Mouse (Mus musculus) stomach, postnatal 0 days (tissue): ENCODE measurements around the gene Tmem256. TPM values are rescaled to one million over a fixed set of nuclear protein-coding genes. Genes with fewer than 3 reads are reported as not detected.

ENCODE experiments used
- ATAC-seq: fragments of 200-750 bp; cut with Nextera tagmentation; 2 replicates; pipeline ENCODE4 v1.8.0; 2017; ENCODE audit not compliant: low FRiP score, low TSS enrichment
- DNase-seq: peaks from one replicate; pipeline ENCODE4 v3.0.0-alpha.2; 2016; ENCODE audit warnings: low spot score
- H3K27ac ChIP-seq: fragments of 300-500 bp; sonication (generic); replicated peaks from 2 replicates; pipeline ENCODE4 v1.5.1; 2014; ENCODE audit warnings: mild to moderate bottlenecking, control low read depth
- H3K27me3 ChIP-seq: fragments of 300-500 bp; sonication (generic); 2 replicates; pipeline ENCODE4 v1.6.1; 2014; ENCODE audit warnings: low read length; ENCODE audit not compliant: control insufficient read depth, insufficient read depth
- H3K36me3 ChIP-seq: fragments of 300-500 bp; sonication (generic); 2 replicates; pipeline ENCODE4 v1.6.1; 2014; ENCODE audit warnings: low read length, mixed read lengths; ENCODE audit not compliant: control insufficient read depth, insufficient read depth
- H3K4me1 ChIP-seq: fragments of 300-500 bp; sonication (generic); replicated peaks from 2 replicates; pipeline ENCODE4 v1.6.1; 2014; ENCODE audit warnings: antibody characterized with exemption; ENCODE audit not compliant: control insufficient read depth, insufficient read depth
- H3K4me2 ChIP-seq: fragments of 300-500 bp; sonication (generic); replicated peaks from 2 replicates; pipeline ENCODE4 v1.6.1; 2014; ENCODE audit warnings: low read depth, mild to moderate bottlenecking, control low read depth, moderate library complexity
- H3K4me3 ChIP-seq: fragments of 300-500 bp; sonication (generic); 2 replicates; pipeline ENCODE4 v1.5.1; 2014; ENCODE audit warnings: low read depth, low read length, control low read depth
- H3K9ac ChIP-seq: fragments of 300-500 bp; sonication (generic); 2 replicates; pipeline ENCODE4 v1.6.1; 2014; ENCODE audit warnings: mild to moderate bottlenecking, low read length, control low read depth, mixed read lengths
- H3K9me3 ChIP-seq: fragments of 300-500 bp; sonication (generic); 2 replicates; pipeline ENCODE4 v1.6.1; 2016; ENCODE audit warnings: low read length; ENCODE audit not compliant: control insufficient read depth
- CTCF ChIP-seq: IDR thresholded peaks from 2 replicates; pipeline ENCODE4 v1.5.1; 2016; ENCODE audit warnings: antibody characterized with exemption, low read depth, mild to moderate bottlenecking, moderate library complexity
- EP300 ChIP-seq: optimal IDR thresholded peaks from 2 replicates; pipeline ENCODE3; 2016; ENCODE audit warnings: antibody characterized with exemption
- WGBS: fragments of 180-500 bp; shearing (Covaris S2); extraction: QIAGEN DNeasy Blood & Tissue Kit; methylation state at CpG from one replicate; pipeline ENCODE4 v1.1.7; 2014; 5-methylcytosine and 5-hydroxymethylcytosine counted together
- polyA plus RNA-seq: library from polyadenylated mRNA; unstranded; fragments of >200 nt; fragmentation: Nextera tagmentation; extraction: Ambion mirVana; gene quantifications from 2 replicates; pipeline ENCODE4 v1.2.1, GENCODE M21; 2015

The Tmem256 gene
- 329 and 366 TPM in 2 replicates for polyA plus RNA-seq

- H3K27ac ChIP-seq, result peak within 1 kb of the TSS; percentile 87
- 0% methylated on average over 34 of the region's 34 CpGs for WGBS
These were observed at the start of gene Tmem256 for GRCm38 (mm10) chr11:69837952-69838713. TSS of gene Tmem256 (plus strand) at chr11:69838514.

GRCm38 (mm10) chr11:69789431-69789830 is 48.9 kb upstream of the Tmem256 start:
- Histone ChIP-seq H3K9me3 (no peaks in the 10 kb centered on the region), H3K27me3 (no peaks in the 10 kb centered on the region), H3K9ac (no peak overlapping the region), H3K36me3 (no peaks in the 10 kb centered on the region), H3K4me3 (no peak overlapping the region), H3K4me2 (no peak overlapping the region), H3K4me1 (no peaks in the 10 kb centered on the region), H3K27ac (no peak overlapping the region)
- ATAC-seq (no peak), DNase-seq (no peak)
- TF ChIP-seq CTCF (no peak), EP300 (no peak)
- 55% methylated on average over 5 of the region's 5 CpGs for WGBS

More at GRCm38 (mm10) chr11:69837952-69838713, at the start of gene Tmem256:
- peak within 1 kb of the TSS; percentile 77 for H3K4me2 ChIP-seq
- H3K36me3 ChIP-seq, result 0 out of 2 replicates have a peak, but pooled peaks cover 2% of the 10 kb centered on the region
- DNase-seq, result peak; percentile 97
- TF ChIP-seq CTCF, result no peak; the same call in 1 of the 2 replicates
- peak; percentile 81 for TF ChIP-seq EP300
- H3K9ac ChIP-seq, result peak within 1 kb of the TSS; percentile 82
- H3K4me1 ChIP-seq, result peaks cover 5% of the 10 kb centered on the region
- H3K9me3 ChIP-seq, result no peaks in the 10 kb centered on the region
- peak; percentile 93 for ATAC-seq
- peak within 1 kb of the TSS; percentile 67 for H3K4me3 ChIP-seq
- H3K27me3 ChIP-seq, result no peaks in the 10 kb centered on the region

GRCm38 (mm10) chr11:69791420-69791819 is 46.9 kb upstream of the Tmem256 start:
- no peak overlapping the region for H3K27ac ChIP-seq
- no peaks in the 10 kb centered on the region for H3K4me1 ChIP-seq
- H3K4me3 ChIP-seq, result no peak overlapping the region
- no peak for DNase-seq
- ATAC-seq, result no peak
- no peaks in the 10 kb centered on the region for H3K9me3 ChIP-seq
- no peak overlapping the region for H3K4me2 ChIP-seq
- H3K9ac ChIP-seq, result no peak overlapping the region
- TF ChIP-seq EP300 (no peak), CTCF (no peak)
- WGBS, result 66% methylated on average over 5 of the region's 5 CpGs
- no peaks in the 10 kb centered on the region for H3K36me3 ChIP-seq
- no peaks in the 10 kb centered on the region for H3K27me3 ChIP-seq

- H3K4me3 ChIP-seq, result no peak overlapping the region
- H3K36me3 ChIP-seq, result no peaks in the 10 kb centered on the region
- H3K4me1 ChIP-seq, result no peaks in the 10 kb centered on the region
- WGBS, result 63% methylated on average over 5 of the region's 5 CpGs
- no peak for TF ChIP-seq CTCF
- no peak for TF ChIP-seq EP300
- H3K9ac ChIP-seq, result no peak overlapping the region
- H3K9me3 ChIP-seq, result no peaks in the 10 kb centered on the region
- ATAC-seq (no peak), DNase-seq (no peak)
- H3K4me2 ChIP-seq, result no peak overlapping the region
- no peaks in the 10 kb centered on the region for H3K27me3 ChIP-seq
- H3K27ac ChIP-seq, result no peak overlapping the region
These were observed 44.9 kb upstream of the Tmem256 start for GRCm38 (mm10) chr11:69793429-69793828.

GRCm38 (mm10) chr11:69795168-69795982 is 42.9 kb upstream of the Tmem256 start, which contains the start of gene Chrnb1:
TSS of gene Chrnb1 (minus strand) at chr11:69795943.
- no peaks in the 10 kb centered on the region for H3K27me3 ChIP-seq
- no peaks in the 10 kb centered on the region for H3K36me3 ChIP-seq
- DNase-seq (peak; percentile 96), ATAC-seq (peak; percentile 98)
- H3K4me3 ChIP-seq, result peak within 1 kb of the TSS; percentile 51
- H3K9ac ChIP-seq, result peak within 1 kb of the TSS; percentile 61
- no peaks in the 10 kb centered on the region for H3K4me1 ChIP-seq
- H3K27ac ChIP-seq, result 0 out of 2 replicates have a peak within 1 kb of the TSS, but pooled peaks have one; percentile 45
- 1% methylated on average over 52 of the region's 52 CpGs for WGBS
- peak within 1 kb of the TSS; percentile 95 for H3K4me2 ChIP-seq
- H3K9me3 ChIP-seq, result no peaks in the 10 kb centered on the region
- TF ChIP-seq CTCF (peak; percentile 21; the same call in 1 of the 2 replicates), EP300 (no peak)
